Mouse (Mus musculus): ENCODE data around the gene Cnnm3. TPM values are rescaled to one million over a fixed set of nuclear protein-coding genes. Genes with fewer than 3 reads are reported as not detected.

Gene Cnnm3
- polyA plus RNA-seq, 1 experiment from 2014 or later, result 3.7 TPM

DNA sequence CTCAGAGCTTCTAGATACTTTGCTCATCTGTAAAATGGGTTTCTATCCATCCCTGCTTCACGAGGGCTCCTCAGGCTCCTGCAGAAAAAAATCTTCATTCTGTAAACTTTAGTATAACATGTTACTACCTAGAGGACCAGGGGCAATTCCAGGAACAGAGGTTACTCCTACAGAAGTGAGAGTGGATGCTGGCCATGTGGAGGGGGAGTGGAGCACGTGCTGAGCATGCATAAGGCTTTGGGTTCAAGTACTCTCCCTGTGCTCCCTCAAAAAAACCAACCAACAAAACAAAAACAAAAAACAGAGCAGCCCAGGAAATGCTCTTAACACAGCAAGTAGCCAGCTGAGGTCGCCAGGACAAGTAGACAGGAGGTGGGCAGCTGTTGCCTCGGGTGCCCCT, 52.0 kb downstream of the Cnnm3 start:
- ATAC-seq (ENCODE audit: low FRiP score, low read depth), result no peak
- Histone ChIP-seq H3K4me1 (peaks cover 15% of the 10 kb centered on the region), H3K27ac (no peak overlapping the region), H3K9ac (no peak overlapping the region), H3K9me3 (no peaks in the 10 kb centered on the region), H3K36me3 (no peaks in the 10 kb centered on the region), H3K4me3 (no peak overlapping the region), H3K27me3 (replicated peaks) (no peaks in the 10 kb centered on the region; the same call in 1 of the 2 replicates), H3K4me2 (replicated peaks) (no peak overlapping the region)
- 58% methylated on average over 4 of the region's 4 CpGs for WGBS

DNA sequence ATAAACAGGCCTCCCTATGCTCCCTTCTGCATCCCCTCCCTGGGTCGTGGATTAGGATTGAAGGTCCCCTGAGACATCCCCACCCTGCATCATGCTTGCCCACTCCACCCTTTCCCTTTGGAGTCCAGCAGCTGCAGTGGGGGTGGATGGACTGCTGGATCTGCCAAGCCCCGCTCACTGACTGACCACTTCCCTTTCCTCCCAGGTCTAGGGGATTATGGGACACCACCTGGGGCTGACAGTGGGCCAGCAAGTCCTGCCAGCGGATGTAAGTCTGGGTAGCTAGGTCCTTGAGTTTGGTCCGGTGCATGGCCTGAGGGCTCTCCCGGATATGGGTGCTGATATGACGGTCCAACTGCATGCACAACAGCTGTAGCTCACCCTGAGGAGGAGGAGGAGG, 52.4 kb downstream of the Cnnm3 start:
- H3K27ac ChIP-seq, result no peak overlapping the region
- no peaks in the 10 kb centered on the region for H3K9me3 ChIP-seq
- peaks cover 10% of the 10 kb centered on the region for H3K4me1 ChIP-seq
- WGBS, result 82% methylated on average over 6 of the region's 6 CpGs
- H3K9ac ChIP-seq, result no peak overlapping the region
- H3K36me3 ChIP-seq, result no peaks in the 10 kb centered on the region
- ATAC-seq (ENCODE audit: low FRiP score, low read depth), result no peak
- H3K4me2 ChIP-seq (replicated peaks), result no peak overlapping the region
- no peaks in the 10 kb centered on the region; the same call in 1 of the 2 replicates for H3K27me3 ChIP-seq (replicated peaks)
- no peak overlapping the region for H3K4me3 ChIP-seq

DNA sequence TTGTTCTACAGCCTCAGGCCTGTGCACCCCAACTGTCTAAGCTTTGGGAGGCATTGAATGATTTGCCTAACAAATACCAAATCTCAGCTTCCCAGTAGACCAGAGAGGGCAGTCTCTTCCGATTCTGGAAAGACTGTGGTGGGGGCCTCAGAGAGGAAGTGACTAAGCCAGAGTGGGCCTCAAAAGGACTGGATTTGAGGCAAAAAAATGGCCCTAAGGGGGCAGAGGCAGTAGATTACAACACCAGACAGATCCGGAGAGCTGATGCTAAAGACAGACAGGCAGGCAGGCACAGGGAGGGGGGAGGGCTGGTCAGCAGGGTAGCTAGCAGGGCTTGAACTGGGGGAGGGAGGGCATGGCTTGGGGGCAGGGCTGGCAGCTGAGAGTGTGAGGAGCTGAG, 54.8 kb downstream of the Cnnm3 start:
- Histone ChIP-seq H3K4me3 (no peak overlapping the region), H3K36me3 (no peaks in the 10 kb centered on the region), H3K4me2 (replicated peaks) (no peak overlapping the region), H3K27me3 (replicated peaks) (no peaks in the 10 kb centered on the region; the same call in 1 of the 2 replicates), H3K4me1 (0 out of 2 replicates have a peak, but pooled peaks cover 7% of the 10 kb centered on the region), H3K27ac (no peak overlapping the region), H3K9ac (peak overlapping the region; percentile 18; the same call in 1 of the 2 replicates), H3K9me3 (no peaks in the 10 kb centered on the region)
- WGBS, result 8% methylated on average over 2 of the region's 2 CpGs
- ATAC-seq (ENCODE audit: low FRiP score, low read depth), result no peak

DNA sequence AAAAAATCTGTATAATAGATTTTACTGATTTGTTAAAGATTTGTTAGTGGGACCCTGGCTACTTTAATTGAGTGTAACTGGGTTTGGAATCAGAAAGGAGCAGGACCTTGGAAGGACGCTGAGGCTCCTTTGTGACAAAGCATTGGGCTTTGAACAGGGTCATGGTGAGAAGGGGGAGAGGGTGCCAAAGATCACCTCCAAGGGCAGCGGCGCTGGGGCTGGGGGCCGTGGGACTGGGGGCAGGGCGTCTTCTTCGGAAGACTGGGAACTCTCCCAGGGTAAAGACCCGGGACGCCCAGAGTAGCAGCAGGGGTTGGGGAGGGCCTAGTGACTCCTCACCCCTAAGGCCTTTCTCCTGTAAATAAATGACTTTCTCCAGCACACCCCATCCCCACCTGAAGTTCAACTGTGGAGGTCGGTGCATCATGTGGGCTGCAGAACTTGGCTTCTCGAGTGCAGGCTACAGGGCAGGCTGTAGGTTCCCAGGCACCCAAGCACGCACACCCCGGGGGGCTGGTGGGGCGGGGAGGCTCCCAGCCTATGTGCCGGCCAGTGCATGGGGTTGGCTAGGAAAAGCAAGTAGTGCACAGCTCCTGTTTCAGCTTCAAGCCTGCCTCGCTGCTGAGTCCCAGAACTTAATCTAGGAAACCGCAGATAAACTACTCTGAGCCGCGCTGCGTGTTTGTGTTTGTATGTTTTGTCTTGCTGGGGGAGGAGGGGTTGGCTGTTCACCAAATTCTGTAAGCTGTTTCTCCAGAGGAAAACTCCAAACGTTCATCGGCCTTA, 56.3 kb downstream of the Cnnm3 start:
- H3K4me3 ChIP-seq, result no peak overlapping the region
- no peaks in the 10 kb centered on the region; the same call in 1 of the 2 replicates for H3K27me3 ChIP-seq (replicated peaks)
- H3K36me3 ChIP-seq, result no peaks in the 10 kb centered on the region
- 51% methylated on average over 21 of the region's 21 CpGs for WGBS
- no peak for ATAC-seq (ENCODE audit: low FRiP score, low read depth)
- H3K4me1 ChIP-seq, result peaks cover 12% of the 10 kb centered on the region; the same call in 1 of the 2 replicates
- no peaks in the 10 kb centered on the region for H3K9me3 ChIP-seq
- no peak overlapping the region for H3K4me2 ChIP-seq (replicated peaks)
- no peak overlapping the region for H3K9ac ChIP-seq
- H3K27ac ChIP-seq, result no peak overlapping the region

DNA sequence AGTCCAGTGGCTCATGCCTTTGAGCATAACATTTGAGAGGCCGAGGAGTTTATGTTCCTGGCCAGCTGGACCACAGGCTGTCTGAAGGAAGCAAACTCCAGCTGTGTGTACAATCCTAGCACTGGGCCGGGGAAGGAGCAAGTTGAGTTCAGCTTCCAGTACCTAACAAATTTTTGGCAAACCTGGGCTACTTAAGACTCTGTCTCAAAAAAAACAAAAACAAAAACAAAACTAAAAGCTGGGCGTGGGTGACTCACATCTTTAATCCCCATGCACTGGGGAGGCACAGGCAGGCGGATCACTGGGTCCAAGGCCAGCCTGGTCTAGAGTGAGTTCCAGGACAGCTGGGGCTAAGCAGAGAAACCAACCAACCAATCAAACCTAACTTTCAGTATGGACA, 57.1 kb downstream of the Cnnm3 start:
- H3K27ac ChIP-seq, result no peak overlapping the region
- H3K9ac ChIP-seq, result no peak overlapping the region
- H3K4me1 ChIP-seq, result peaks cover 12% of the 10 kb centered on the region; the same call in 1 of the 2 replicates
- H3K4me3 ChIP-seq, result no peak overlapping the region
- no peaks in the 10 kb centered on the region for H3K27me3 ChIP-seq (replicated peaks)
- H3K9me3 ChIP-seq, result no peaks in the 10 kb centered on the region
- WGBS, result 76% methylated on average over 4 of the region's 4 CpGs
- H3K36me3 ChIP-seq, result no peaks in the 10 kb centered on the region
- no peak overlapping the region for H3K4me2 ChIP-seq (replicated peaks)
- no peak for ATAC-seq (ENCODE audit: low FRiP score, low read depth)

DNA sequence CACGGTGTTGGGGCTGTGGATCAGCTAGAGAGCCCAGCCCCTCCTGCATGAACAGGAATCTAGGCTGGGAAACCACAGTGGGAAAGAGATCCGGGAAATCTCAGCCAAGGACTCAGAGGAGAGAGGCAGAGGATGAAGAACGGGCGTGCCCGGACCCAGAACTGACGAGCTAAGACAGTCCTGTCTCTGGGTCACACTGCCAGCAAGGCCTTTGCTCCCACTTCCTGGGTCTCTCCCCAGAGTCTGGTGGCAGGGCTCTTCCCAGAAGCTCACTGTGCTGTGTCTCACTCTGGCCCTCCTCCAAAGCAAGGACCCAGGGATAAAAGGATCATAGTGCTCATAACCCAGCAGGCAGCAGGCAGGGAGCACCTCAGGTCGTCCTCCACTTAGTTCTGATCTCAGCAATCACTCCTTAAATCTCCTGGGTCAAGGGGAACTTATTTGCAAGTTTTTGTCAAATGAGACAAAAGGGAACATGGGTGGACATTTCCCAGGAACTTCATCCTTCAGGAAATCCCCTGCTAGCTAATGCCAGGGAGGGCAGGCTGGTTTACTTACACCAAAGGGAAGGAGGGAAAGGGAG, 58.1 kb downstream of the Cnnm3 start:
- H3K36me3 ChIP-seq, result no peaks in the 10 kb centered on the region

DNA sequence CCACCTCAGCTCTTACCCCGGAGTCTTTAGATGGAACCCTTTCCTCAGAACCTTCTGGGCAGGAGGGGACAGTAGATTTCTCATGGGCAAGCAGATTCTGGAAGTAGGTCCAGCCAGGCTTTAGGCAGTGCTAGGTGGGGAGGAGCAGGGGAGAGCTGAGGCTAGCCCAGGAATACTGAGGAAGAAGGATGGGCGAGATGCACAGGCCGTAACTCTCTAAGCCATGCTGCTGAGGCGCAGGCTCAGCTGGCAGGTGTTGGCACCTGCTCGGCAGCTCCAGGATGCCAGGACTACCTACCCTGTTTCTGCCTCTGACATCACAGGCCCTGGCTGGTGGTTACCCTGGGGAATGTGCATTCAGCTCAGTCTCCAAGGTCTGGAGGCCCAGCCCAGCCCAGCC, 58.7 kb downstream of the Cnnm3 start:
- no peaks in the 10 kb centered on the region for H3K9me3 ChIP-seq
- peaks cover 16% of the 10 kb centered on the region; the same call in 1 of the 2 replicates for H3K4me1 ChIP-seq
- H3K36me3 ChIP-seq, result no peaks in the 10 kb centered on the region
- WGBS, result 91% methylated on average over 5 of the region's 5 CpGs
- no peak overlapping the region for H3K4me3 ChIP-seq
- no peak overlapping the region for H3K4me2 ChIP-seq (replicated peaks)
- H3K27me3 ChIP-seq (replicated peaks), result no peaks in the 10 kb centered on the region
- no peak for ATAC-seq (ENCODE audit: low FRiP score, low read depth)
- no peak overlapping the region for H3K9ac ChIP-seq
- no peak overlapping the region for H3K27ac ChIP-seq

More for the DNA sequence above, 58.1 kb downstream of the Cnnm3 start:
- ATAC-seq (ENCODE audit: low FRiP score, low read depth), result no peak
- Histone ChIP-seq H3K27me3 (replicated peaks) (no peaks in the 10 kb centered on the region), H3K4me3 (no peak overlapping the region), H3K9ac (no peak overlapping the region), H3K27ac (no peak overlapping the region), H3K4me2 (replicated peaks) (no peak overlapping the region), H3K9me3 (no peaks in the 10 kb centered on the region), H3K4me1 (peaks cover 16% of the 10 kb centered on the region; the same call in 1 of the 2 replicates)
- WGBS, result 51% methylated on average over 7 of the region's 7 CpGs

DNA sequence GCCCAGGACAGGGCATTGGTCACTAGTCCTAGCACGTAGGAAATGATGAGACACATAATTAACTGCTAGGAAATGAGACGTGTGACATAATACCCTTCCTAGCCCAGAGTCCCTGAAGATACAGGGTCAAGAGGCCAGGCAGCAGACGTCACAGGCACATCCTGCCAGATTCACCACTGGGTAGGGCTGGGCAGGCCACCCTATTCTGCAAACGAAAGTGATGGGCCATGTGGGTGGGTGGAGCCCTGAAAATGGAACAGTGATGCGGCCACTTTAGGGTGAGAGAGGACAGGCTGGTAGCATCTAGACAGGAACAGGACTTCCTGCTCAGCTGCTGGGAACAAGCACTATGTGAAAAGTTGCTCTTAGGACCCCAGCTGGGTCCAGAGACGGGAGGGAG, 60.0 kb downstream of the Cnnm3 start:
- WGBS, result 48% methylated on average over 6 of the region's 6 CpGs
- H3K9me3 ChIP-seq, result no peaks in the 10 kb centered on the region
- H3K4me3 ChIP-seq, result no peak overlapping the region
- H3K4me1 ChIP-seq, result peaks cover 10% of the 10 kb centered on the region; the same call in 1 of the 2 replicates
- H3K36me3 ChIP-seq, result no peaks in the 10 kb centered on the region
- H3K27me3 ChIP-seq (replicated peaks), result no peaks in the 10 kb centered on the region
- no peak overlapping the region for H3K27ac ChIP-seq
- H3K9ac ChIP-seq, result no peak overlapping the region
- H3K4me2 ChIP-seq (replicated peaks), result no peak overlapping the region
- no peak for ATAC-seq (ENCODE audit: low FRiP score, low read depth)

DNA sequence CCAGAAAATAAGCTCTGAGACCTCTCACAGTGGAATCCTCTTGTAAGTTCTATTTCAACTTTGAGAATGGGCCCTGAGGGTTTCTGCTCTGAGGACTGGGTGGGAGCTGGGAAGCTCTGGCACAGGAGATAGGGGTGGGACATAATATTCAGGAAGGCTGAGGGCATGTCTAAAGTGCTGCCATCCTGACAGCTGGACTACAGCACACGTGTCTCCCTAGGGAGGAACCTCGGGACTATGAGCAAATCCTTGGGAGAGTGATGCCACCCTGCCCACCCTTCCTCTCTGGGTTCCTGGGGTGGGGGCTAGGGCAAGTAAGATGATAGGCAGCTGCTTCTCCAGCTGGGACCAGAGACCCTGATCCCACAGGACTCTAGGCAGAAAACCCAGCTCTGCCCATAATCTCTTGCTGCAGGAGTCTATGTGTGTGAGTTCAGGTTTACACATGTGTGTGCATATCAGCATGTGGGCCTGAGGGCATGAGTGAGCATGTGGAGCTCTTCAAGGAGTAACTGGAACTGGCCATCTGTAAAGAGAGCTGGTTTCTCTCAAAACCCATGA, 60.6 kb downstream of the Cnnm3 start:
- Histone ChIP-seq H3K36me3 (no peaks in the 10 kb centered on the region), H3K9me3 (no peaks in the 10 kb centered on the region), H3K27ac (no peak overlapping the region), H3K9ac (no peak overlapping the region), H3K4me1 (peaks cover 9% of the 10 kb centered on the region; the same call in 1 of the 2 replicates), H3K4me2 (replicated peaks) (no peak overlapping the region), H3K27me3 (replicated peaks) (no peaks in the 10 kb centered on the region), H3K4me3 (no peak overlapping the region)
- 72% methylated on average over 2 of the region's 2 CpGs for WGBS
- no peak for ATAC-seq (ENCODE audit: low FRiP score, low read depth)

DNA sequence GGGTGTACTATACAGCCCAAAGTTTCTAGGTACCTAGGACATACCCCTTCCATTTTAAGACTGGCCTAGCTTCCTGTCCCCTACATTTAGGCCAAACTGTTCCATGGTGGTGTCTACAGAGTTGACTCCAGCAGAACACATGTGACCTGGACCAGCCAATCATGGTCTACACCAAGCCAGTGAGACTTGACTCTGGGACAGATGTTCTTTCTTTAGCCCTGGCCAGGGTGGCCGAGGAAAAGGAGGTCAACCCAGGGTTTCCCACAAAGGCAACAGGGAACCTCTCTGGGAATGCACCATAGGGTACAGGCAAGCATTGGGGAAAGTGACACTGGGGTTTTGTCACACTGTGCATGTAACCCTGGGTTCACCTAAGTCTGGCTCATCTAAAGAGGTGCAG, 61.0 kb downstream of the Cnnm3 start:
- Histone ChIP-seq H3K4me3 (no peak overlapping the region), H3K36me3 (no peaks in the 10 kb centered on the region), H3K4me2 (replicated peaks) (no peak overlapping the region), H3K4me1 (peaks cover 9% of the 10 kb centered on the region; the same call in 1 of the 2 replicates), H3K9me3 (no peaks in the 10 kb centered on the region), H3K27ac (no peak overlapping the region), H3K27me3 (replicated peaks) (no peaks in the 10 kb centered on the region), H3K9ac (no peak overlapping the region)
- ATAC-seq (ENCODE audit: low FRiP score, low read depth), result no peak
- 53% methylated on average over 1 of the region's 1 CpGs for WGBS

DNA sequence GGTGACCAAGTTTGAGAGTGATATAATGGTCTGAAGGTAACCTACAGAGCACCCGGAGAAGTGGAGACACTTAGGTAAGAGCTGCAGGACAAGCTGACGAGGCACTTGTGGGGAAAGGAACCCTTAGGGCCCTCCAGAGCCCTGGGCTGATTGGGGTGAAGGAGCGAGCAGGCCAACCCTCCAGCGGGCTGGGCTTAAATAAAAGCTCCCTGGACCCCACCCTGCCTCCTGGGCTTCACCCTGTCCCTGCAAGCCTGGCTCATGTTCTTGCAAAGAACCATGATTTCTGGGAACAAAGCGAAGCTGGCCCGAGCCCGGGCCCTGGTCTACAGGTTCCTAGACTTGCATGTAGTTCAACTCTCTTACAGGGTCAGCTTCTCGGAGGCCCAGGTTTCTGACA, 61.9 kb downstream of the Cnnm3 start:
- H3K4me1 ChIP-seq, result peaks cover 9% of the 10 kb centered on the region; the same call in 1 of the 2 replicates

DNA sequence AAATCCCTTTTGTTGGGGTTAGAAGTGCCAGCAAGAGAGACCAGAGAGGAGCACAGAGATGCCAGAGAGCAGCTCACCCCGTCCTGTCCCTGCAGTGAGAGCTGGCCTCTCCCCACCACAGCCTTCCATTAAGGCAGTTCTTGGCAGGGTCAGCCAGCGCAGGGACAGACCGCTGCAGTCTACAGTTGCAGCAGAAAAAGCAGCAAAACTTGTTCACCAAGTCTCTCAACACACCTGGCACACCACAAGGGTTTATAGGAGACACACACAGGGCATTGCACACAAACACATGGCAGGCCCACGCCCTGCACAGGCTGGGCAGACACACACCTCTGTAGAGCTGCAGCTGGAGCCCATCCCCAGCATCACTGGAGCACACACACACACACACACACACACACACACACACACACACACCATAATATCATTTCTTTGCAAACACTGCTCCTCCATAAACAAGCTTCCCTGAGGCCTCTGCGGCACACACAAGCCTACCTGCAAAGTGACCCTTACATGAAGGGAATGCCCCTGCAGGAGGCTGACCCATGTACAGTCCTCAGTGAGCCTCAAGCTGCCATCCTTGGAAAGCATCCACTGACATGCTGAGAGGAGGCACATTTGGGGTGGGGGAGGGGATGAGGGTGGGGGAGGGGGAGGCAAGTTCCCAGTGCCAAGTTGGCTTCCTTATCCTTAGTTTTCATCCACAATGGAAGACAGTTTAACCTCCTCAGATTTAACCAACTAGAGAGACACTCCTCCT, 62.7 kb downstream of the Cnnm3 start:
- Histone ChIP-seq H3K27me3 (replicated peaks) (no peaks in the 10 kb centered on the region; the same call in 1 of the 2 replicates), H3K4me1 (peaks cover 9% of the 10 kb centered on the region; the same call in 1 of the 2 replicates), H3K9me3 (no peaks in the 10 kb centered on the region), H3K9ac (no peak overlapping the region), H3K27ac (no peak overlapping the region), H3K4me3 (no peak overlapping the region), H3K36me3 (no peaks in the 10 kb centered on the region), H3K4me2 (replicated peaks) (no peak overlapping the region)
- 84% methylated on average over 5 of the region's 5 CpGs for WGBS
- no peak for ATAC-seq (ENCODE audit: low FRiP score, low read depth)

More for the DNA sequence above, 61.9 kb downstream of the Cnnm3 start:
- WGBS, result 85% methylated on average over 8 of the region's 8 CpGs
- H3K9ac ChIP-seq, result no peak overlapping the region
- H3K4me3 ChIP-seq, result no peak overlapping the region
- ATAC-seq (ENCODE audit: low FRiP score, low read depth), result no peak
- no peak overlapping the region for H3K27ac ChIP-seq
- no peak overlapping the region for H3K4me2 ChIP-seq (replicated peaks)
- no peaks in the 10 kb centered on the region for H3K9me3 ChIP-seq
- no peaks in the 10 kb centered on the region for H3K36me3 ChIP-seq
- H3K27me3 ChIP-seq (replicated peaks), result no peaks in the 10 kb centered on the region; the same call in 1 of the 2 replicates

All from neural tube, embryonic 12.5 days (tissue).